Mouse (Mus musculus): Measurements from ENCODE around the gene Socs5. TPM values are rescaled to one million over a fixed set of nuclear protein-coding genes. Genes with fewer than 3 reads are reported as not detected.

The Socs5 gene
- polyA plus RNA-seq, 1 experiment from 2014 or later = 8.7 TPM

DNA sequence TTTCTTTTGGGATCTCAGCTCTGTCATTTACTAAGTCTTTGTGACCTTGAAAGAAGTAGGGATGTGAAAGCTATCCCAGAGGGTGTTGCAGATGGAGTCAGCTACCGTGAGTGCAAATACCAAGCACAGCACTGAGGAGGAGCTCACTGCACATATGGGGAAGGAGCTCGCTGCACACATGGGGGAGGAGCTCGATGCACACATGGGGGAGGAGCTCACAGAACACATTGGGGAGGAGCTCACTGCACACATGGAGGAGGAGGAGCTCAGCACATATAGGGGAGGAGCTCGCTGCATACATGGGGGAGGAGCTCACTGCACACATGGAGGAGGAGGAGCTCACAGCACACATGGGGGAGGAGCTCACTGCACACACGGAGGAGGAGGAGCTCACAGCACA is 4.4 kb upstream of the Socs5 start:
- Histone ChIP-seq H3K27me3 (ENCODE audit: control insufficient read depth, insufficient read depth, low read length) (no peaks in the 10 kb centered on the region; the same call in 1 of the 2 replicates), H3K9me3 (replicated peaks; ENCODE audit: control insufficient read depth, low read length) (no peaks in the 10 kb centered on the region), H3K4me3 (replicated peaks; ENCODE audit: low read length) (no peak overlapping the region), H3K27ac (ENCODE audit: low read length) (no peak overlapping the region), H3K4me1 (ENCODE audit: control insufficient read depth, insufficient read depth, low read length) (peaks cover 5% of the 10 kb centered on the region; the same call in 1 of the 2 replicates), H3K4me2 (ENCODE audit: low read depth, low read length) (no peak overlapping the region), H3K36me3 (ENCODE audit: control insufficient read depth, insufficient read depth, low read length) (no peaks in the 10 kb centered on the region), H3K9ac (ENCODE audit: low read length) (no peak overlapping the region)
- 61% methylated on average over 5 of the region's 5 CpGs for WGBS
- ATAC-seq (ENCODE audit: insufficient read depth, low FRiP score) = no peak

- H3K4me3 ChIP-seq (replicated peaks; ENCODE audit: low read length) = no peak overlapping the region
- no peaks in the 10 kb centered on the region; the same call in 1 of the 2 replicates for H3K27me3 ChIP-seq (ENCODE audit: control insufficient read depth, insufficient read depth, low read length)
- no peak overlapping the region for H3K9ac ChIP-seq (ENCODE audit: low read length)
- H3K36me3 ChIP-seq (ENCODE audit: control insufficient read depth, insufficient read depth, low read length) = no peaks in the 10 kb centered on the region
- ATAC-seq (ENCODE audit: insufficient read depth, low FRiP score) = no peak
- no peak overlapping the region for H3K27ac ChIP-seq (ENCODE audit: low read length)
- no peaks in the 10 kb centered on the region for H3K9me3 ChIP-seq (replicated peaks; ENCODE audit: control insufficient read depth, low read length)
- no peak overlapping the region for H3K4me2 ChIP-seq (ENCODE audit: low read depth, low read length)
- peaks cover 8% of the 10 kb centered on the region; the same call in 1 of the 2 replicates for H3K4me1 ChIP-seq (ENCODE audit: control insufficient read depth, insufficient read depth, low read length)
- WGBS = 89% methylated on average over 4 of the region's 4 CpGs
These were observed 3.2 kb upstream of the Socs5 start for GRCm38 (mm10) chr17:87104276-87104675.

- no peak overlapping the region for H3K27ac ChIP-seq (ENCODE audit: low read length)
- 83% methylated on average over 7 of the region's 7 CpGs for WGBS
- H3K4me2 ChIP-seq (ENCODE audit: low read depth, low read length) = peak overlapping the region; percentile 83
- no peaks in the 10 kb centered on the region for H3K36me3 ChIP-seq (ENCODE audit: control insufficient read depth, insufficient read depth, low read length)
- no peaks in the 10 kb centered on the region for H3K27me3 ChIP-seq (ENCODE audit: control insufficient read depth, insufficient read depth, low read length)
- H3K9me3 ChIP-seq (replicated peaks; ENCODE audit: control insufficient read depth, low read length) = no peaks in the 10 kb centered on the region
- H3K4me3 ChIP-seq (replicated peaks; ENCODE audit: low read length) = peak overlapping the region; percentile 75; the same call in 1 of the 2 replicates
- H3K4me1 ChIP-seq (ENCODE audit: control insufficient read depth, insufficient read depth, low read length) = peaks cover 8% of the 10 kb centered on the region
- no peak for ATAC-seq (ENCODE audit: insufficient read depth, low FRiP score)
- H3K9ac ChIP-seq (ENCODE audit: low read length) = no peak overlapping the region
These were observed 1.5 kb upstream of the Socs5 start for GRCm38 (mm10) chr17:87105941-87106340.

GRCm38 (mm10) chr17:87106691-87107523 is 572 bp upstream of the Socs5 start:
- no peaks in the 10 kb centered on the region for H3K9me3 ChIP-seq (replicated peaks; ENCODE audit: control insufficient read depth, low read length)
- H3K27me3 ChIP-seq (ENCODE audit: control insufficient read depth, insufficient read depth, low read length) = no peaks in the 10 kb centered on the region
- H3K4me1 ChIP-seq (ENCODE audit: control insufficient read depth, insufficient read depth, low read length) = peaks cover 8% of the 10 kb centered on the region
- H3K4me3 ChIP-seq (replicated peaks; ENCODE audit: low read length) = peak overlapping the region; percentile 75
- under 1% methylated on average over 50 of the region's 51 CpGs for WGBS
- peak overlapping the region; percentile 96 for H3K9ac ChIP-seq (ENCODE audit: low read length)
- no peaks in the 10 kb centered on the region for H3K36me3 ChIP-seq (ENCODE audit: control insufficient read depth, insufficient read depth, low read length)
- ATAC-seq (ENCODE audit: insufficient read depth, low FRiP score) = peak; percentile 99
- H3K4me2 ChIP-seq (ENCODE audit: low read depth, low read length) = peak overlapping the region; percentile 93
- peak overlapping the region; percentile 85 for H3K27ac ChIP-seq (ENCODE audit: low read length)

GRCm38 (mm10) chr17:87108507-87109292 is 1.2 kb downstream of the Socs5 start:
- Histone ChIP-seq H3K9ac (ENCODE audit: low read length) (peak overlapping the region; percentile 96), H3K36me3 (ENCODE audit: control insufficient read depth, insufficient read depth, low read length) (no peaks in the 10 kb centered on the region), H3K4me3 (replicated peaks; ENCODE audit: low read length) (peak overlapping the region; percentile 75), H3K27me3 (ENCODE audit: control insufficient read depth, insufficient read depth, low read length) (no peaks in the 10 kb centered on the region), H3K4me1 (ENCODE audit: control insufficient read depth, insufficient read depth, low read length) (peaks cover 8% of the 10 kb centered on the region), H3K27ac (ENCODE audit: low read length) (no peak overlapping the region), H3K4me2 (ENCODE audit: low read depth, low read length) (peak overlapping the region; percentile 93), H3K9me3 (replicated peaks; ENCODE audit: control insufficient read depth, low read length) (no peaks in the 10 kb centered on the region)
- 41% methylated on average over 13 of the region's 13 CpGs for WGBS
- ATAC-seq (ENCODE audit: insufficient read depth, low FRiP score) = no peak

DNA sequence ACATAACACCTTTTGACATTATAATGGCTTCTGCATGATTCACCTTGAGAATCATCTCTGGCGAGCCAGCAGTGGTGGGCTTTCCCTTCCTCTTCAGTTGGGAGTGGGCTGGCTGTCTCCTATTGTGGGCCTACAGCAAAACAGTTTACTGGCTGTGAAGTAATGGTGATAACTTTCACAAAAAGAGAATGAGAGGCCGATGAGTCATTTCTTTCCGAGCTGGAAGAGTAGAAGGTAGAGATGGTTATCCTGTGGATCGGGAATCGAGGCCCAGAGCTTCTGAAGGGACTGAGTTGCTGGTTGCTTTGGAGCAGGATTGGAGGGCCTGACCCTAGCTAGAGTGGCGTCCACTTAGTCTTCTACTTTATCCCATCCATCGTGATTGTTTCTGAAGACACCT is 2.0 kb downstream of the Socs5 start:
- Histone ChIP-seq H3K4me3 (replicated peaks; ENCODE audit: low read length) (no peak overlapping the region), H3K27me3 (ENCODE audit: control insufficient read depth, insufficient read depth, low read length) (no peaks in the 10 kb centered on the region), H3K36me3 (ENCODE audit: control insufficient read depth, insufficient read depth, low read length) (no peaks in the 10 kb centered on the region), H3K27ac (ENCODE audit: low read length) (no peak overlapping the region), H3K9me3 (replicated peaks; ENCODE audit: control insufficient read depth, low read length) (no peaks in the 10 kb centered on the region), H3K4me2 (ENCODE audit: low read depth, low read length) (no peak overlapping the region), H3K9ac (ENCODE audit: low read length) (0 out of 2 replicates have a peak overlapping the region, but pooled peaks have one; percentile 3), H3K4me1 (ENCODE audit: control insufficient read depth, insufficient read depth, low read length) (peaks cover 8% of the 10 kb centered on the region)
- ATAC-seq (ENCODE audit: insufficient read depth, low FRiP score) = no peak
- WGBS = 77% methylated on average over 7 of the region's 7 CpGs

- H3K9ac ChIP-seq (ENCODE audit: low read length) = no peak overlapping the region
- H3K27me3 ChIP-seq (ENCODE audit: control insufficient read depth, insufficient read depth, low read length) = no peaks in the 10 kb centered on the region
- H3K4me3 ChIP-seq (replicated peaks; ENCODE audit: low read length) = no peak overlapping the region
- H3K36me3 ChIP-seq (ENCODE audit: control insufficient read depth, insufficient read depth, low read length) = no peaks in the 10 kb centered on the region
- peaks cover 3% of the 10 kb centered on the region for H3K4me1 ChIP-seq (ENCODE audit: control insufficient read depth, insufficient read depth, low read length)
- H3K9me3 ChIP-seq (replicated peaks; ENCODE audit: control insufficient read depth, low read length) = no peaks in the 10 kb centered on the region
- WGBS = 36% methylated on average over 5 of the region's 5 CpGs
- peak overlapping the region; percentile 25; the same call in 1 of the 2 replicates for H3K27ac ChIP-seq (ENCODE audit: low read length)
- no peak overlapping the region for H3K4me2 ChIP-seq (ENCODE audit: low read depth, low read length)
- peak; percentile 40; the same call in 1 of the 2 replicates for ATAC-seq (ENCODE audit: insufficient read depth, low FRiP score)
These were observed 5.5 kb downstream of the Socs5 start for GRCm38 (mm10) chr17:87112852-87113592.

GRCm38 (mm10) chr17:87115615-87116014 is 8.1 kb downstream of the Socs5 start:
- Histone ChIP-seq H3K4me3 (replicated peaks; ENCODE audit: low read length) (no peak overlapping the region), H3K4me1 (ENCODE audit: control insufficient read depth, insufficient read depth, low read length) (no peaks in the 10 kb centered on the region), H3K27me3 (ENCODE audit: control insufficient read depth, insufficient read depth, low read length) (no peaks in the 10 kb centered on the region), H3K27ac (ENCODE audit: low read length) (no peak overlapping the region), H3K9me3 (replicated peaks; ENCODE audit: control insufficient read depth, low read length) (no peaks in the 10 kb centered on the region), H3K4me2 (ENCODE audit: low read depth, low read length) (no peak overlapping the region), H3K36me3 (ENCODE audit: control insufficient read depth, insufficient read depth, low read length) (no peaks in the 10 kb centered on the region), H3K9ac (ENCODE audit: low read length) (no peak overlapping the region)
- 67% methylated on average over 6 of the region's 6 CpGs for WGBS
- ATAC-seq (ENCODE audit: insufficient read depth, low FRiP score) = no peak

All from stomach, embryonic 16.5 days (tissue).